Mouse (Mus musculus) neural tube, embryonic 13.5 days (tissue): ENCODE measurements around the gene BC048507. TPM values are rescaled to one million over a fixed set of nuclear protein-coding genes. Genes with fewer than 3 reads are reported as not detected.
"Not testable (repeated sequence)": the region's sequence is repeated elsewhere in the genome, so short reads cannot be mapped to it uniquely, and the experiment has no call there.

Experiments
- ATAC-seq: fragments of 200-750 bp; cut with Nextera tagmentation; 2 replicates; pipeline ENCODE4 v1.8.0; 2017; ENCODE audit warnings: low read depth, mild to moderate bottlenecking, moderate TSS enrichment, moderate library complexity
- H3K27ac ChIP-seq: fragments of 300-500 bp; sonication (generic); replicated peaks from 2 replicates; pipeline ENCODE4 v1.5.1; 2015; ENCODE audit warnings: moderate library complexity, mild to moderate bottlenecking, inconsistent platforms
- H3K27me3 ChIP-seq: fragments of 300-500 bp; sonication (generic); 2 replicates; pipeline ENCODE4 v1.6.1; 2015; ENCODE audit warnings: mild to moderate bottlenecking, inconsistent platforms
- H3K36me3 ChIP-seq: fragments of 300-500 bp; sonication (generic); 2 replicates; pipeline ENCODE4 v1.6.1; 2015; ENCODE audit warnings: mild to moderate bottlenecking, inconsistent platforms
- H3K4me1 ChIP-seq: fragments of 300-500 bp; sonication (generic); replicated peaks from 2 replicates; pipeline ENCODE4 v1.6.1; 2015; ENCODE audit warnings: inconsistent platforms
- H3K4me2 ChIP-seq: fragments of 300-500 bp; sonication (generic); 2 replicates; pipeline ENCODE4 v1.6.1; 2015; ENCODE audit warnings: inconsistent platforms, mild to moderate bottlenecking, moderate library complexity
- H3K4me3 ChIP-seq: fragments of 300-500 bp; sonication (generic); 2 replicates; pipeline ENCODE4 v1.5.1; 2015; ENCODE audit warnings: mild to moderate bottlenecking, inconsistent platforms
- H3K9ac ChIP-seq: fragments of 300-500 bp; sonication (generic); 2 replicates; pipeline ENCODE4 v1.6.1; 2015; ENCODE audit warnings: moderate library complexity, mild to moderate bottlenecking, inconsistent platforms
- H3K9me3 ChIP-seq: fragments of 300-500 bp; sonication (generic); 2 replicates; pipeline ENCODE4 v1.6.1; 2016; ENCODE audit warnings: inconsistent platforms
- WGBS: fragments of 180-500 bp; shearing (Covaris S2); methylation state at CpG from one replicate; pipeline ENCODE4 v1.1.7; 2015; 5-methylcytosine and 5-hydroxymethylcytosine counted together
- polyA plus RNA-seq: library from polyadenylated mRNA; unstranded; fragments of >200 nt; fragmentation: Nextera tagmentation; extraction: Ambion mirVana; gene quantifications from 2 replicates; pipeline ENCODE4 v1.2.1, GENCODE M21; 2015

The BC048507 gene
- not detected in 2 replicates for polyA plus RNA-seq

GRCm38 (mm10) chr13:67863026-67863425 is at the start of gene BC048507:
Gene BC048507 (plus strand): TSS chr13:67863326.
- Histone ChIP-seq H3K4me1 (no peaks in the 10 kb centered on the region), H3K9me3 (no peaks in the 10 kb centered on the region), H3K27ac (no peak within 1 kb of the TSS), H3K27me3 (no peaks in the 10 kb centered on the region), H3K36me3 (no peaks in the 10 kb centered on the region), H3K4me3 (no peak within 1 kb of the TSS), H3K9ac (no peak within 1 kb of the TSS), H3K4me2 (no peak within 1 kb of the TSS)
- WGBS, result 85% methylated on average over 11 of the region's 11 CpGs
- no peak for ATAC-seq

GRCm38 (mm10) chr13:67813710-67814660 is 49.1 kb upstream of the BC048507 start, which contains the start of gene Zfp273:
Gene Zfp273 (plus strand): TSS chr13:67813740.
- Histone ChIP-seq H3K27ac (peak within 1 kb of the TSS; percentile 91), H3K9ac (peak within 1 kb of the TSS; percentile 85), H3K36me3 (peaks cover 7% of the 10 kb centered on the region), H3K27me3 (no peaks in the 10 kb centered on the region), H3K4me2 (peak within 1 kb of the TSS; percentile 71), H3K4me3 (peak within 1 kb of the TSS; percentile 90), H3K4me1 (peaks cover 3% of the 10 kb centered on the region), H3K9me3 (peaks cover 20% of the 10 kb centered on the region)
- peak; percentile 97 for ATAC-seq
- 5% methylated on average over 31 of the region's 31 CpGs for WGBS

- H3K36me3 ChIP-seq, result peaks cover 32% of the 10 kb centered on the region
- no peak overlapping the region for H3K9ac ChIP-seq
- peaks cover 3% of the 10 kb centered on the region for H3K4me1 ChIP-seq
- no peak overlapping the region for H3K4me2 ChIP-seq
- ATAC-seq, result no peak
- no peak overlapping the region for H3K27ac ChIP-seq
- peaks cover 33% of the 10 kb centered on the region for H3K9me3 ChIP-seq
- 98% methylated on average over 1 of the region's 1 CpGs for WGBS
- no peak overlapping the region for H3K4me3 ChIP-seq
- H3K27me3 ChIP-seq, result no peaks in the 10 kb centered on the region
Observed at GRCm38 (mm10) chr13:67818636-67819035, 44.5 kb upstream of the BC048507 start.

GRCm38 (mm10) chr13:67830911-67831336 is 32.2 kb upstream of the BC048507 start, which contains the start of gene Gm10037:
Gene Gm10037 (plus strand): TSS chr13:67831106.
- Histone ChIP-seq H3K27ac (no peak within 1 kb of the TSS), H3K36me3 (peaks cover 12% of the 10 kb centered on the region), H3K4me1 (no peaks in the 10 kb centered on the region), H3K9me3 (peaks cover 8% of the 10 kb centered on the region; the same call in 1 of the 2 replicates), H3K4me2 (peak within 1 kb of the TSS; percentile 62), H3K27me3 (no peaks in the 10 kb centered on the region), H3K4me3 (peak within 1 kb of the TSS; percentile 52), H3K9ac (peak within 1 kb of the TSS; percentile 70)
- peak; percentile 82 for ATAC-seq
- 5% methylated on average over 14 of the region's 14 CpGs for WGBS

GRCm38 (mm10) chr13:67833137-67833536 is 30.0 kb upstream of the BC048507 start:
- not testable (repeated sequence) for ATAC-seq, H3K27ac ChIP-seq, H3K4me3 ChIP-seq, H3K9ac ChIP-seq, H3K9me3 ChIP-seq, H3K4me1 ChIP-seq, H3K36me3 ChIP-seq, H3K4me2 ChIP-seq, H3K27me3 ChIP-seq

- Histone ChIP-seq H3K4me3 (peak overlapping the region; percentile 37), H3K4me2 (peak overlapping the region; percentile 56), H3K9me3 (no peaks in the 10 kb centered on the region), H3K27ac (no peak overlapping the region), H3K27me3 (no peaks in the 10 kb centered on the region), H3K4me1 (peaks cover 6% of the 10 kb centered on the region), H3K36me3 (no peaks in the 10 kb centered on the region), H3K9ac (peak overlapping the region; percentile 58)
- WGBS, result 48% methylated on average over 6 of the region's 6 CpGs
- ATAC-seq, result peak; percentile 64
Observed at GRCm38 (mm10) chr13:67843775-67844118, 19.4 kb upstream of the BC048507 start.

- Histone ChIP-seq H3K27me3 (no peaks in the 10 kb centered on the region), H3K4me3 (peak overlapping the region; percentile 37), H3K9ac (peak overlapping the region; percentile 66), H3K4me1 (peaks cover 6% of the 10 kb centered on the region), H3K27ac (no peak overlapping the region), H3K36me3 (no peaks in the 10 kb centered on the region), H3K4me2 (peak overlapping the region; percentile 56), H3K9me3 (no peaks in the 10 kb centered on the region)
- peak; percentile 85 for ATAC-seq
- under 1% methylated on average over 15 of the region's 19 CpGs for WGBS
Observed at GRCm38 (mm10) chr13:67844119-67844852, 18.8 kb upstream of the BC048507 start.

GRCm38 (mm10) chr13:67844853-67845194 is 18.3 kb upstream of the BC048507 start:
- Histone ChIP-seq H3K27me3 (no peaks in the 10 kb centered on the region), H3K9ac (peak overlapping the region; percentile 66), H3K4me1 (peaks cover 6% of the 10 kb centered on the region), H3K4me2 (peak overlapping the region; percentile 56), H3K4me3 (peak overlapping the region; percentile 37), H3K27ac (no peak overlapping the region), H3K9me3 (no peaks in the 10 kb centered on the region), H3K36me3 (no peaks in the 10 kb centered on the region)
- peak; percentile 60 for ATAC-seq
- 22% methylated on average over 8 of the region's 8 CpGs for WGBS

GRCm38 (mm10) chr13:67850361-67850760 is 12.8 kb upstream of the BC048507 start:
- Histone ChIP-seq H3K36me3 (no peaks in the 10 kb centered on the region), H3K9ac (no peak overlapping the region), H3K4me3 (no peak overlapping the region), H3K4me2 (no peak overlapping the region), H3K27me3 (no peaks in the 10 kb centered on the region), H3K27ac (no peak overlapping the region), H3K9me3 (no peaks in the 10 kb centered on the region), H3K4me1 (no peaks in the 10 kb centered on the region)
- WGBS, result 79% methylated on average over 3 of the region's 3 CpGs
- no peak for ATAC-seq

- Histone ChIP-seq H3K4me1 (no peaks in the 10 kb centered on the region), H3K27me3 (no peaks in the 10 kb centered on the region), H3K4me3 (no peak overlapping the region), H3K36me3 (no peaks in the 10 kb centered on the region), H3K4me2 (no peak overlapping the region), H3K27ac (no peak overlapping the region), H3K9me3 (no peaks in the 10 kb centered on the region), H3K9ac (no peak overlapping the region)
- no peak for ATAC-seq
- 90% methylated on average over 6 of the region's 6 CpGs for WGBS
Observed at GRCm38 (mm10) chr13:67853130-67853529, 10.0 kb upstream of the BC048507 start.

- no peaks in the 10 kb centered on the region for H3K4me1 ChIP-seq
- no peak overlapping the region for H3K4me2 ChIP-seq
- no peak overlapping the region for H3K4me3 ChIP-seq
- H3K36me3 ChIP-seq, result no peaks in the 10 kb centered on the region
- ATAC-seq, result no peak
- no peaks in the 10 kb centered on the region for H3K9me3 ChIP-seq
- H3K9ac ChIP-seq, result no peak overlapping the region
- H3K27ac ChIP-seq, result no peak overlapping the region
- no peaks in the 10 kb centered on the region for H3K27me3 ChIP-seq
- WGBS, result 87% methylated on average over 2 of the region's 2 CpGs
Observed at GRCm38 (mm10) chr13:67853983-67854382, 9.1 kb upstream of the BC048507 start.

GRCm38 (mm10) chr13:67857317-67857716 is 5.8 kb upstream of the BC048507 start:
- H3K27me3 ChIP-seq, result no peaks in the 10 kb centered on the region
- WGBS, result 23% methylated on average over 1 of the region's 1 CpGs
- no peaks in the 10 kb centered on the region for H3K9me3 ChIP-seq
- H3K4me1 ChIP-seq, result no peaks in the 10 kb centered on the region
- H3K9ac ChIP-seq, result no peak overlapping the region
- H3K4me2 ChIP-seq, result no peak overlapping the region
- ATAC-seq, result no peak
- H3K4me3 ChIP-seq, result no peak overlapping the region
- no peak overlapping the region for H3K27ac ChIP-seq
- H3K36me3 ChIP-seq, result no peaks in the 10 kb centered on the region
